Mouse (Mus musculus) urinary bladder, postnatal 36 days (tissue): ENCODE data around the gene Gm6793.

Experiments
- DNase-seq, 2 experiments: peaks; one replicate each; pipeline ENCODE4 v3.0.0; 2022; ENCODE audit warnings: low spot score in 2 of 2, mixed read lengths in 1 of 2

Gene Gm6793

DNA sequence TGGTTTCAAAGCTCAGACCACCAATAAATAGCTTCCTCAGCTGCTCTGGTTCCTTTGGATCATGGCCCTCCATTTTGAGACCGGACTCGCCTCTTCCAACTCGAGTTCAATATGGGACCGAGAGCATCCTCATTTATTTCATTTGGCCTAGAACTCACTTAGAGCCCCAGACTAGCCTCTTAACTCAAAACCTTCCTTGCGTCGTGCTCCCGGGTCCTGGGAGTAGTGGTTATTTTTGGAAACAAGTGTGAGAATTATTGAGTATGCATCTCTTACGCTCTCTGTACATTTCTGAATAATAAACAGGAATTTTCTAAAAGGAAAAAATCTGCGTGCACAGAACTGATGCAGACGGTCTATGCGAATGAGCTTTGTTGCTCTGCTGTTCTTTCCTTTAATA is at the start of gene Gm6793:
Gm6793 (minus strand) TSS at position 101 of the 400 bp plus-strand sequence.
- no peak for DNase-seq

DNA sequence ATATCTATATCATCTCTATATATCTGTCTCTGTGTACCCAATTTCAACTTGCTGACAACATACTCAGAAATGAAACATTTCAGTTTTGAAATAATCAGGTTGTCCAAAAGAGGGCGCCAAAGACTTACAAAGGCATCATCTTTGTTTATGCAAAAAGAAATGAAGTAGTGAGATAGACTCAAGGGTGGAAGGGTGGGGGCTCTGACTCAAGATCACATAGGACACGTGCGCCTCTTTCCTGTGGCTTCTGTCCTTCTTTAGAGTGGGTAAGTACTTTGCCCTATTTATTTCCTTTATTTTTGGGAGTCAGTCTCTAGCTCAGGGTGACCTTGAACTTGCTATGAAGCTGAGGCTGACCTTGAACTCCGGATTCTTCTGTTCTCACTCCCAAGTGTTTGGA is 46.5 kb upstream of the Gm6793 start:
- no peak for DNase-seq

DNA sequence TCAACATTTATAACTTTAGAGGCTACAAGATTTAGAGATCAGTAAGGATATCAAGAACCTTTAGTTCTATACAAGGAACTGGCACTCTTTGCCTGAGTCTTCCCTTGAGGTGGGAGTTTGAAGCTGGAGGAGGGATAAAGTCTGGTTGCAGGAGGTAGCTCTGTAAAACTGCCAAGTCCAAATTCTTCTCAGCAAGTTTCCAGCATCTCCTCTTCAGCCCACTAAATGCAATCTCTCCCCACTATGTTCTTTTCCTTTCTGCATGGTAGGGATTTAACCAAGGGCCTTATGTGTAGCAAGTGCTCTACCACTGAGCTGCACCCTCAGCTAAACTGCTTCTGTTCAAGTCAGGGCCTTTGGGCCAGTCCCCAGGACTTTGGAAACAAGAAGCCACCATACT is 39.6 kb upstream of the Gm6793 start:
- DNase-seq: no peak

DNA sequence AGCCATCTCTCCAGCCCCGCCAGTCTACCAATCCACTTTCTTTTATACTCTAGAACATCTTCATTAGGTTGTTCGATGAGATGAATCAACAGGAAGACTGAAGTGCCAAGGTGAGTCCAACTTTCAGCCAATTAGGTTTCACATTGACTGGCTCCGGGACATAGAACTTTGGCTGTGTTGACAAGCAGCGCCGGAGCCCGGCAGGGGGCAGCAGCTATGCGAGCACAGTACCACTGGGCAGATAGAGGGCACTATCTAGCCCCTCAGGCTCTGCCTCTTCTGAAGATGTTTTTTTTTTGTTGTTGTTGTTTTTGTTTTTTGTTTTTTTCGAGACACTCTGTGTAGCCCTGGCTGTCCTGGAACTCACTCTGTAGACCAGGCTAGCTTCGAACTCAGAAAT is 36.7 kb upstream of the Gm6793 start:
- no peak for DNase-seq

DNA sequence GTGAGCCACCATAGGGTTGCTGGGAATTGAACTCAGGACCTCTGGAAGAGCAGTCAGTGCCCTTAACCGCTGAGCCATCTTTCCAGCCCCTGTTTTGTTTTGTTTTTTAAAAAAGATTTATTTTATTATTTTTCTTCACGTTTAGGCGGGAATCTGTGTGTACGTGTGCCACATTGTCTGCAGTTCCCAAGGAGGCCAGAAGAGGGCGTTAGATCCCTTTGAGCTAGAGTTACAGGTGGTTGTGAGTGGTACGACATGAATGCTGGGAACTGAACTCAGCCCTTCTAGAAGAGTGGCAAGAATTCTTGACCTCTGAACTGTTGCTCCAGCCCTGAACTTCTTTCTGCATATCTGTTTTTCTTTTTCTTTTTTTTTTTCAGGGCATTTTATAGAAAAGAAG is 35.1 kb upstream of the Gm6793 start:
- no peak for DNase-seq

DNA sequence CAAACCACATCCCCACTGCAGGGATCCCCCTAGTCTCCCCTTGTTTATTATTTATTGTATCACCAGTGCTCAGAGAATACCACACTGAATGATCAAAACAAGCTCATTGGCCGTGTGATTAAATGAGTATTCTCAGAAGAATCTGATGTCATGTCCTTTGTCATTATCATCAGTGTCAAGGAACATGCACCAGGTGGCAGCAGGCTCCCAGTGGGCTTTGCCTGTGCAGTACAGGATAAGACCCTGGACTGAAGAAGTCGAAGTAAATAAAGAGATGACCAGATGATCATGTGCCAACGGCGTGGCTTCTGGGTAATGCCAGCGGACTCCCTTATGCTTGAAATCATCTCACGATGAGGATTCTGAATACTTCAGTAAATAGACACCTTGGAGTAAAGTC is 33.5 kb upstream of the Gm6793 start:
- DNase-seq: no peak

DNA sequence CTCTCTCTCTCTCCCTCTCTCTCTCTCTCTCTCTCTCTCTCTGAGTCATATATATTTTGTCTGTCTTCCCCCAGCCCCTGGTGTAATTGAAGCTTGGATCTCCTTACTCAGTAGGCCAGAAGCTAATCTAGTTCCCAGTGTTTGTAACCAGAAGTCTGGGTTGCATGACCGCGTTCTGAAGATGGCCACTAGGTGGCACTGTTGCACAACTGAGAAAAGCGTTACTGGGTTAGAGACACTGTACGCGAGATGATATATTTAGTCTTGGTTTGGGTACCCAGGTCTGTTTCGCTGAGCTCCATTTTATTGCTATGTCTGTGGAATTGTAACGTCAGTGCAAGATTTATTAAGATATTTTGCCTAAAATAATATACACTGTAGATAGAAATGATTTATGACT is 31.1 kb upstream of the Gm6793 start:
- peak; percentile 68 to 71 for DNase-seq

DNA sequence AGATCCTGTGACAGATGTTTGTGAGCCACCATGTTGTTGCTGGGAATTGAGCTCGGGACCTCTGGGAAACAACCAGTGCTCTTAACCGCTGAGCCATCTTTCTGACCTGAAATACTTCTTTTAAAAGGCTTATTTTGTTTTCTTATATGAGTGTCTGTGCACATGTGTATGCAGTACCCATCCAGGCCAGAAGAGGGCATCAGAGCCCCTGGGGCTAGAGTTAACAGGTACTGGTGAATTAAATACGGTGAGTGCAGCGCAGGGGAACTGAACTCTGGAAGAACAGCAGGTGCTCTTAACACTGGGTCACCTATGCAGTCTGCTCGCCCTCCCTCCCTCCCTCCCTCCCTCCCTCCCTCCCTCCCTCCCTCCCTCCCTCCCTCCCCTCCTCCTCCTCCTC is 30.3 kb upstream of the Gm6793 start:
- no peak for DNase-seq

DNA sequence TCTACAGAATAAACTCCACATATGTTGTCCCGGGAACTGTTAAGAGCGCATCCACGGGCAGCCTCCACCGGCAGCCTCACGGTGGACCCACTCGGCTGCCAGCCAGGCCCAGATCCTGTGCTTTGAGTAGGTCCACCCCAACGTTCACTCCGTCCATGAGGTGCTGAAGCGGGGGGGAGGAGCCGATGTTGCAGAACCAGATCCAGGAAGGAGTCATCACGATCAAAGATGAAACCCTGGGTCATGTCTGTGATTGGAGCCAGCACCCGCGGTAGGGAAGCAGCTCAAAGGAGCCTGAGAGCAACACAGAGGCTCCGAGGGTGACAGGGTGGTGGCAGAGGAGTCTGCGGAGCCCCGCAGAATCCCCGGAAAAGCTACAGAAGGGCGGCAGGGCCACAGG is 22.7 kb upstream of the Gm6793 start:
- DNase-seq: no peak

DNA sequence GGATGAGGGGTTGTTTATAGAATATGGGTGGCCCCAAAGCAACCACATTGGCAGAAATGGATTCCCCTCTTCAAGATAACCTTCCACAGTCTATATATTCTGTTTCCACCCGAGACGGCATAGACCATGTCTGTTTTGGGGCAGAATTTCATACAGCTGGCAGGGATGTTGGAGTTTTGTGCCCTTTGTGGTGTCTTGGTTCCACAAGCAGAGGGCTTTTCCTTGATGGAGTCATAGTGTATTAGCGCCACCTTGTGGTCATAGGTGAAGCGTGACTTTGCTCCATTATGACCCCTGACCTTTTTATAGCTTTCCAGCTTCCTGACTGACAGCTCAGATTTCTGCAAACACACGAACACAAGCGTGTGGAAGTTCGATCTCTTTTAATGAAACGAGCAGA is 19.8 kb upstream of the Gm6793 start:
- peak in 1 of 2 experiments; percentile 17 for DNase-seq

DNA sequence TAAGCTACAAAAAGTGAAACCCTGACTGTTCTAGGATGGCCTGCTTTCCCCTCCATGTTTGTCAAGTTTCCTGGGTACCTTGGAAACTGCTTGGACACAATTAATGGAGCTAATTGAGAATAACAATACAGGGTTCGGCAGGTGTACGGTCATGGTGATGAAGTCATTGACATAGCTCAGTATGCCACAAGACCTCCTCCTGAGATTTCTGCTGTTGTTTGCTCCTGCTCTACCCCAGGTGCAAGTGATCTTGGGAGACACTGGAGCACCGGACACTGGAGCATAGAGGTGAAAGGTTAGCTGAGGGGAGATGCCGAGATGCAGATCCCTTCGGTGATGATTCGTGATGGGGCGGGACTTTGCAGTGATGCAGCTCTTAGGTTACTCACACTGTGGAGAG is 18.2 kb upstream of the Gm6793 start:
- no peak for DNase-seq

DNA sequence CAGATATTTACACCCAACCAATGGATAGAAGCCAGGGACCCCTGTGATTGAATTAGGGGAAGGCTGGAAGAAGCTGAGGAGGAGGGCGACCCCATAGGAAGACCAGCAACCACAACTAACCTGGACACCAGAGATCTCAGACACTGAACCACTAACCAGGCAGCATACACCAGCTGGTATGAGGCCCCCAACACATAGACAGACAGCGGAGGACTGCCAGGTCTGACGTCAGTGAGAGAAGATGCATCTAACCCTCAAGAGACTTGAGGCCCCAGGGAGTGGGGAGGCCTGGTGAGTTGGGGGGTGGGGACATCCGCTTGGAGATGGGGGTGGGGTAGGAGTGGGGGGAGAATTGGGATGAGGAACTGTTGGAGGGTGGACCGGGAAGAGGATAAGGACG is 15.8 kb upstream of the Gm6793 start:
- DNase-seq: no peak

DNA sequence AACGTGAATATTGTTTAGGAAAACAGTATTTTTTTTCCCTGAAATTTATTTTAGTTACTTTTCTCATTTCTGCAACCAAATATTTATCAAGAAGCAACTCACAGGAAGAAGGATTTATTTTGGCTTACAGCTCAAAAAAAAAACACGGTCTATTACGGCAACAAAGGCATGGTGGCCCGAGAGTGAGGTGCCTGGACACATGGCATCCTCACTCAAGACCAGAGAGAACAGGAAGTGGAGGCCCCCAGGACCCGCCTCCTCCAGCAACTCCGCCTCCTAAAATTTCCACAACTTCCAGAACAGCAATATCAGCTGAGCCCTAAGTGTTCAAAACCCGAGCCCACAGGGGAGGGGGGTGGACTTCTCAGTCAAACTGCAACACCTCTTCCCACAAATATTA is 14.6 kb upstream of the Gm6793 start:
- DNase-seq: no peak

DNA sequence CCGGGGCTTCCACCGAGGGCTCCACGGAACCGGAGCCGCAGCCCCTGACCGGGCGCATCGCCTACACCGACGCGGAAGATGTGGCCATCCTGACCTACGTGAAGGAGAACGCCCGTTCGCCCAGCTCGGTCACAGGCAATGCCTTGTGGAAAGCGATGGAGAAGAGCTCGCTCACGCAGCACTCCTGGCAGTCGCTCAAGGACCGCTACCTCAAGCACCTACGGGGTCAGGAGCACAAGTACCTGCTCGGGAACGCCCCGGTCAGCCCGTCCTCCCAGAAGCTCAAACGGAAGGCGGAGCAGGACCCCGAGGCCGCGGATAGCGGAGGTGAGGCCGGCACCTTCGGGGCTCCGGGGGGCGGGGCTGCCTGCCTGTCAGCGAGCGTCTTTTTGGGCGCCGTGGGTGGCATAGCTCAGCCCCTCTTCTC is 3.0 kb downstream of the Gm6793 start:
- DNase-seq: peak; percentile 32 to 36

DNA sequence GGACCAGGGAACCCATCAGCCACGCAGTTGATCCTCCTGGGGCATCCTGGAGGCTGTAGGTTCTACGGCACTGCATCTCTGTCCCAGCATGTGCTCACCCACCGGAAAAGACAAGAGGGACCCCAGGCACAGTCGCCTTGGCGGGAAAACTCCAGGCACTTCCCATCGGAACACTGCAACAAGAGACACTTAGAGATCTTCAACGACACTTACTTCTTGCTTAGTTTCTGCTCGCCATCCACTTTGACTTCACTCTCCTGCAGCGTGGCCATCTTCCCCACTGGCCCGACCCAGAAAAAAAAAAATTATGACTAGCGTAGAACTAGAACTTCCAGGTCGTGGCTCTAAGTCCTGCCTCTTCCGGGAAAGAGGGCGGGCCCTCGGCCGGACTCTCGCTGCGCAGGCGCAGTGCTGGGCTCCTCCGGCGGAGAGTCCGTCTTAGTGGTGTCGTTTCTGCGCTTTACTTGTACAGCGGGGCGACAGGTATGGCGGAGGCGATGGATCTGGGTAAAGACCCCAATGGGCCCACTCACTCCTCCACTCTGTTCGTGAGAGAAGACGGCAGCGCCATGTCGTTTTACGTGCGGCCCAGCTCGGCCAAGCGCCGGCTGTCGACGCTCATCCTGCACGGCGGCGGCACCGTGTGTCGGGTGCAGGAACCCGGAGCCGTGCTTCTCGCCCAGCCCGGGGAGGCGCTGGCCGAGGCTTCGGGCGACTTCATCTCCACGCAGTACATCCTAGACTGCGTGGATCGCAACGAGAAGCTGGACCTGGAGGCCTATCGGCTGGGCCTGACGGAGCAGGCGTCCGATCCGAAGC is 3.6 kb downstream of the Gm6793 start, which contains the start of the genes Kars and Terf2ip:
Kars (minus strand) TSS at position 327 of the 819 bp plus-strand sequence.
Terf2ip (plus strand) TSS at position 402 of the 819 bp plus-strand sequence.
- peak; percentile 93 for DNase-seq

DNA sequence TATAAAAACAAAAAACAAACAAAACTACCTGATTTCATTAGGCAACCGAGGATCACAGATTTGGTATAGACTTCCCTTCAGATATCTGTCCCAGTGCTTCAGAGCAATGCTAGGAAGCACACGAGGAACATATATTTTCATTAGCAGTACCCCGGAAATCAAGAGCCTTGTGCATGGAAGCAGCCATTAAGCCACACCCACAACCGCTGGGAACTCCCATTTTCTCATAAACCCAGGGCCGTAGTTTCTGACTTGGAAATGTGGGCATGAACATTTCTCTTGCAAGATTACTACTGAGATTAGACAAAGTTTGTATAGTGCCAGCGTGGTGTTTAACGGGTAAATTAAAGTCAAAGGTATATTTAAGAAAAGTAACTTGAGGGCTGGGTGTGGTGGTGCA is 5.3 kb downstream of the Gm6793 start:
- DNase-seq: no peak

DNA sequence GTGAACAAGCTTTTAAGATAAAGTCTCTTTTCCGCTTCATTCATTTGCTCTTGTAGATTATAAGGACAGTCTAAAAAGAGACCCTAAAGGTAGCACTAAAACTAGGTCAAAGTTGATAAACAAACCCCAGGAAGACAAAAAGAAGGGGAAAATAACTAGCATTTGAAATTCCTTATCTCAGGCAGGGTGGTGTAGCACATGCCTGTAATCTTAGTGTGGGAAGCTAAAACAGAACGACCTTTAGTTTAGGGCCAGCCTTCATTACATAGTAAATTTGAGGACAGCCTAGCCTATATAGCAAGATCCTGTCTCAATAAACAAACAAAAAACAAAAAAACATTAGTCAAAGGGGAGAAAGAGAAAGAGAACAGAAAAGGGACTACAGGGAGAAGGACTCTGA is 7.2 kb downstream of the Gm6793 start:
- DNase-seq: no peak

DNA sequence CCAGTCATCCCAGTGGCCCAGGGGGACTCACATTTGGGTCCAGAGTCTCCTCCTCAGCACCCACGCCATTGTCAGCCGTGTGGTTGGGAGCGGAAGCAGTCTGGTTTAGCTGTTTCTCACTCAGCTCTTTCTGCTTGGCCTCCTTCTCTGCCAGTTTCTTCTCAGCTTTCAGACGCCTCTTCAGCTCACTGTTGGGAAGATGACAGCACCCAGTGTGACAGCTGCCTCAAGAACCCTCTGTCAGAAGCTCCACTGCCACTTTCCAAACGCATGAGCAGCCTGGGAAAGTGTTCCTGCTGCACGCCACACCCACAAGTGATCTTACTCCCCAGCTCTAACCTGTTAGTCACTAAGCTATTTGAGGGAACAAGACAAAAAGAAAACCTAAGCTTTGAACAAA is 9.2 kb downstream of the Gm6793 start:
- DNase-seq: no peak

DNA sequence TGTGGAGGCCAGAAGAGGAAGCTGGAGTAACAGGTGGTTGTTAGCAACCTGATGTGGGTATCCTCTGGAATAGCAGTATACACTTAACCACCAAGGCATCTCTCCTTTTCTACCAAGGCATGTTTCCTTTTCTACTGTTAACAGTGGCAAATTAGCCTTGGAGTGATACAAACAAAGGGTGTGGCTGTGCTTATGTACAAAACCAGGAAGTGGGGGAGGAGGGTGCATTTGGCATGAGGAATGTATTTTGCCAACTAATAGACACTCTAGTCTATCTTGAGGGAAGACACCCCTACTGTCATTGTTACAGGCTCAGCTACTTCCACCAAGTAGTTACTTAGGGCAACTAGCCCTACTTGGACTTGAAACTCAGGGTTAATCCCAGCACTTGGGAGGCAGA is 10.1 kb downstream of the Gm6793 start:
- no peak for DNase-seq

DNA sequence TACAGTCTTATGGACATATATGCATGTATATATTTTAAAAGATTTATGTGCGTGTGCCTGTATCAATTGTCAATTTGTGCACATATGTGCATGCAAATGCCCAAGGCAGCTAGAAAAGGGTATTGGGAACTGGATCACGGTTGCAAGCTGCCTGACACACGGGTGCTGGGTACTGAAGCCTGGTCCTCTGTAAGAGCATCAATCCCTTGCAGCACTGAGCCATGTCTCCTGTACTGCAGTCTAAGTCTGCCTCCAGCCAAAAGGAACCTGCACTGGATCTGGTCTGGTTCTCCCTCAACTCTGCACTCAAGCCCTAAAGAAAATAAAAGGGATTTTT is 22.2 kb downstream of the Gm6793 start:
- DNase-seq: no peak

DNA sequence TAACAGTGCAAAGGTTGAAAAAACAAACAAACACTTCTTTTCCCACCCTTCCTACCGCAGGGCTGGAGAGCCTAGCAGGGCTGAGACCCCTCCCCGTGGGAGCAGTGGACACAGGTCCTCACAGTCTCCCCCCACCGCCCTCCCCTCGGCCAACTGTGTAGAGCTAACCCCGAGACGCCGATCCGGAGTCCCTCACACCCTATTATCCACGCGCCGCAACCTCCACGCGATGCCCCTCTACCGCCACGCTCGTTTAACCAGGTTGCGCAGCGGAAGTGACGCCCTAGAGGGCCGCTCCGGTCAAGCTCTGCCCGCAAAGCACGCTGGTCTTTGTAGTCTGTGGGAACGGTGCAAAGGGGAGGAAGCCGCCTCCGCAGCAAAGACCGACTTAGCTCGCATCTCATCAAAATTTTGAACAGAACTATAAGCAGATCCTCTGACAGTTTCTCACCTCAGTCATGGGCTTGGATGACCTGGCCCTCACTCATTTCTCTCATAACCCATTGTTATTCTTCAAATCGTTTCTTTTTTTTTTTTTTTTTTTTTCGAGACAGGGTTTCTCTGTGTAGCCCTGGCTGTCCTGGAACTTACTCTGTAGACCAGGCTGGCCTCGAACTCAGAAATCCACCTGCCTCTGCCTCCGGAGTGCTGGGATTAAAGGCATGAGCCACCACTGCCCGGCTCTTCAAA is 22.7 kb downstream of the Gm6793 start, which contains the start of gene Adat1:
Adat1 (minus strand) TSS at position 290 of the 690 bp plus-strand sequence.
- peak; percentile 65 to 88 for DNase-seq

DNA sequence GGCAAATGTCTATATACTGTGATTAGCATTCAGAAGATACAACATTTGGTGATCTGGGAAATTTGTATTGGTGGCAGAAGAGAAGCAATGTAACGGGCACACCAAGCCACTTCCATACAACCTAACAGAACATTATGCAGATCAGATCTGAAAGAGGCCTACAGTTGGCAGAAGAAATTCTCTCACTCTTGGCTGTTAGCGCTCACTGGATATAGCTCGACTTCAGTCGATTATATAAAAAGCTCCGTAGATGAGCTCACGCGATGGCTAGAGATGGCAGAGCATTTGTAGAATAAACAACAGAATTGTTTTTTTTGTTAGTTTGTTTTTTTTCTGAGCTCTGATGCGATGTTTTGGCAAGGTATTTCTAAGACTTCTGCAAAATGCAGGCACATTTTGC is 23.6 kb downstream of the Gm6793 start:
- DNase-seq: no peak

DNA sequence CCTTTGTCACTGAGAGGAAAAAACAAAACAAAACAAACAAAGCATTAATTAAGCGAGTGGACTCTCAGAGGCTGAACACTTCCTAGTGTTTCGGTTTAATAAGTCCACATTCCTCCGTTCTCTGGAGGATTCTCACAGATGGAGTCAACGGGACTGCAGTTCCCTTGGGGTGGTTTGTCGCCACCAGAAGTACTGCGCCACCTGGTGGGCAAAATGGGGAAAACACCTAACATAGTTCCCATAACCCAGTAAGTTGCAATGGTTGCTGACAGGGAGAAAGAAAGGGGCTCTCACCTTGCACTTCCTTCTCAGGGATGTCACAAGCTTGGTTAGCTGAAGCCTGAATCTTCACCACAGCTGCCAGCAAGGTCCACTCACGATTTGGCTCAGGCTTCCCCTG is 24.9 kb downstream of the Gm6793 start:
- DNase-seq: peak; percentile 65 to 68
